Mouse (Mus musculus): ENCODE results near the gene Pax8.

Gene Pax8

GRCm38 (mm10) chr2:24409166-24409565, 66.2 kb downstream of the Pax8 start:
- DNase-seq: peak; percentile 51

- no peak for DNase-seq
Observed at GRCm38 (mm10) chr2:24407701-24408485, 67.5 kb downstream of the Pax8 start.

DNA sequence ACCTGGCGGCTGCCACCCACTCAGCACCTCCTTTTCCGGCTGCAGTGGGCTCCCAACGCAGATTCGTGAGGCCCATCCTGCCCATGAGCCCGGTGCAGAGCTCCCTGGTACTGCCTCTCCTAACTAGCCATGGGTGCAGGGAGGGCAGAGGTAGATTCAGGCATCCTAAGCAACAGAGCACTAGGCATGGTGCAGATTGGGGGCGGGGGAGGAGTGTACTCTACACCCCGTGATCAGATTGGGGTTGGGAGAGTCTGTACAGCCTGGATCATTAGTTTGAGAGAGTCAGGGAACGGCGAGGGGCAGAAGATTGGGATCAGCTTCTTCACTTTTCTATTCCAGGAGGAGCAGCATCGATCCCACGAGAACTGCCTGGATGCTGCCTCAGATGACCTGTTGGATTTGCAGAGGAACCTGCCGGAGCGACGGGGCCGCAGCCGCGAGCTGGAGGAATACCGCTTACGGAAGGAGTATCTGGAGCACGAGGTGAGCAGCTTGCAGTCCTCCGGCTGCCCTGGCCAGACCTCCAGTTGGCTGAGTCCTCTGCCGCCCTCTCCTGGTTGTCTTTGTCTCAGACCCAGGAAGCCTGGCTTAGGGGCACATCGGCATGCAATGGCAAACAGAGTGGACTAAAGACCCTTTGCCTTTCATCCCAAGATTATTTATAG, 69.9 kb downstream of the Pax8 start:
- peak; percentile 33 for DNase-seq

DNA sequence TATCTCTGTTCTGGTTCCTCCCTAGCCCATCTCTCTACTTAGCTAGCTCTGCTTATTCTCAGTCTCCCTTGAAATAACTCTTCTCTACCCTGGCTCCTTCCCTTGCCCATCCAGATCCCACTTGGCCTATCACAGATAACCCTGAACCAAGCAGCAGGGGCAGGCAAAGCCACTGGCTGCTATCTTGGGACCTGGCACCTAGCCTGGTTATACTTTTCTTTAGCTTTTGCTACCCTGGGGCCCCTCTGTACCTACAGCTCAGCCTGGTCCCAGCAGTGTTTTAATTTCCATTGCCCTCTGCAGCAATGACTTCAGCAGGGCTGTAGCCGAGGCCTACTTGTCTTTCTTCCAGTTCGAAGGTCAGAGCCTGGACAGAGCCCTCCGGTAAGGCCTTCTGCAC, 74.7 kb downstream of the Pax8 start:
- DNase-seq: no peak

GRCm38 (mm10) chr2:24397115-24397514, 78.3 kb downstream of the Pax8 start:
- DNase-seq: no peak

- DNase-seq: no peak
Observed at GRCm38 (mm10) chr2:24393251-24393650, 82.1 kb downstream of the Pax8 start.

DNA sequence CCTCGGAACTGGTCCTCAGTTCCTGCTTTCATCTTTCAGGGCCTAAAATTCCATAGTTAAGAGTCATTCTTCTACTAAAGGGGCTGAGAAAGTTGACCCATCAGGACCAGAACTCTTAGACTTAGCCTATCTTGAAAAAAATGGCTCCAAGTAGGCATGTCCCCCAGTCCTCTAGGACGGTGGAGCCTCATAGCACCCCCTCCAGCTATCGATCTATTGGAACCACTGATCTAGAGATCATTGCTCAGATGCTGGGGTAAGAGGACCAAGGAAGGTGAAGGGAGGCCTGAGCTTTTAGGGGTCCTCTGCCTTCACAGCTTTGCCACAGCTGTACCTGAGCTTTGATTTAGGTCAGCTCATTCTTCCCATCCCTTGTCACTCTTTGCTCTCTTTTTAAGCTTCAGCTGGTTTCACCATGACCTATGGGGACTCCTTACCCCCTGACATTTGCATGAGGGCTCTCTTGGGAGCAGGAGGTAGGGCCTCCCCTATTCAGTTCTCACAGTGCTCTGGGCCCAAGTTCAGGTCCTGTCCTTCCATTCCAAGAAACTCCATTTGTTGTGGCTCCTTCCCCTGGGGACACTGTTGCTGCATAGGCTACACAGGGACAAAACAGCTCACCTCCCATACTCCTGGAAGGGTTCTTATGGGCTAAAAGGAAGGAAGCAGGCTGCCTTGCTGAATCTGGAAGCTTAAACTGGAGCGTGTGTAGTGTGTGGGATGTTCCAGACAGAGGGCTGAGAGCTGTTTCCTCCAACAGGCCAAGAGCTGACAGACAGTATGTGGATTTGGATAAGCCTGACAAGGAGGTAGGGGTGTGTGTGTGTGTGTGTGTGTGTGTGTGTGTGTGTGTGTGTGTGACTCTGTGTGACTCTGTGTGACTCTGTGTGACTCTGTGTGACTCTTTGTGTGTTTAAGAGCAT, 87.8 kb downstream of the Pax8 start:
- DNase-seq: no peak

- DNase-seq: no peak
Observed at GRCm38 (mm10) chr2:24386964-24387320, 88.5 kb downstream of the Pax8 start.

DNA sequence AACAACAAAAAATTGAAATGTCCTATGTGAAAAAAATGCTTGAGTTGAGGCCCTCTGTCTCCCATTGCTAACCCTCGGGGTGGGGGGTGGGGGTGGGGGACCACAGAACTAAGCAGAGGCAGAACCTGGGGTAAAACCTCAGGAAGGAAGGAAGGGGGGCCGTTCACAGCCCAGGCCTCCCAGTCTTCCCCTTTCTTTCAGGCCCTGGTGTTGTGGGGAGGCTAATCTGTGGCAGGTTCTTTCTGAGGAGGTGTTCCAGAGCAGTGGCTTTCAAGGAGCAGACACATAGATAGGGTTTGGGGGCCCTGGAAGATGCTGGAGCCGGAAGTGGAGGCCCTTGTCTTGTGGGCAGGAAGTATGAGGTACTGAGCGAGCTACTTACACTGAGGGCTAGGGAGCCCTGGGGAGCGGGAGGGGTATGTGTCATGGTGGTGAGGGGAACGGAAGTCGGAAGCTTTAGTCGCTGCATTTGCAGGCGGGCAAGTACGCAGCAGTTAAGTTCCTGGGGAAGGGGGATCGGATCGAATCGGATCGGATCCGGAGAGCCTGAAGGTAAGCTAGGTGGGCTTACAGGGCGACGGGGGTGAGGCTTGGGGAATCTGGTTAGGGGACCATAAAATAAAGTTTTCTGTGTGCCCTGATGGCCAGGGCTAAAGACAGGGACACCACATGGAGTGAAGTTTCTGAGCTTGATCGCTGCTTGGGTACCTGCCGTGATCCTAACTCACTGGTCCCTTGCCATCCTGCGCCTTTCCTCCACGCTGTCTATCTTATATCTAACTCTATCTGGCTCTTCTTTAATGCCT, 89.0 kb downstream of the Pax8 start:
- no peak for DNase-seq

- DNase-seq: no peak
Observed at GRCm38 (mm10) chr2:24385111-24385961, 90.1 kb downstream of the Pax8 start.

DNA sequence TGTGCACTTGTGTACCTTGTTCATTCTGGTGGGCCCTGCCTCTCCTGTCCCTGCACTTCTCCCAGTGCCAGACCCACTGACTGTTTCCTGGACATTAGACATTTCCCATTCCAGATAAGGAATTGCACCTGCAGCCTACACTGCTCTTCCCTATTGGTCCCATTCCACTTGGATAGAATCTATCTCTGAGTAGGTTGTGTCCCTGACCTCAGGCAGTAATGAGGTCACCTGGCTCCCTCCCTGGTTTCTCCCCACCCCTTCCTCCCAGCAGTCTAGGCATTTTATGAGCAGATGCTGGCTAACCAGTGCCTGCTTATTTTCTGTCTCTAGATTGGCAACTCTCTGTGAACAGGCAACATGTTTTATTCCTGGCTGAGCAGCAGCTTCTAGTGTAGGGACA, 91.0 kb downstream of the Pax8 start:
- no peak for DNase-seq

- DNase-seq: no peak
Observed at GRCm38 (mm10) chr2:24383636-24384035, 91.8 kb downstream of the Pax8 start.

DNA sequence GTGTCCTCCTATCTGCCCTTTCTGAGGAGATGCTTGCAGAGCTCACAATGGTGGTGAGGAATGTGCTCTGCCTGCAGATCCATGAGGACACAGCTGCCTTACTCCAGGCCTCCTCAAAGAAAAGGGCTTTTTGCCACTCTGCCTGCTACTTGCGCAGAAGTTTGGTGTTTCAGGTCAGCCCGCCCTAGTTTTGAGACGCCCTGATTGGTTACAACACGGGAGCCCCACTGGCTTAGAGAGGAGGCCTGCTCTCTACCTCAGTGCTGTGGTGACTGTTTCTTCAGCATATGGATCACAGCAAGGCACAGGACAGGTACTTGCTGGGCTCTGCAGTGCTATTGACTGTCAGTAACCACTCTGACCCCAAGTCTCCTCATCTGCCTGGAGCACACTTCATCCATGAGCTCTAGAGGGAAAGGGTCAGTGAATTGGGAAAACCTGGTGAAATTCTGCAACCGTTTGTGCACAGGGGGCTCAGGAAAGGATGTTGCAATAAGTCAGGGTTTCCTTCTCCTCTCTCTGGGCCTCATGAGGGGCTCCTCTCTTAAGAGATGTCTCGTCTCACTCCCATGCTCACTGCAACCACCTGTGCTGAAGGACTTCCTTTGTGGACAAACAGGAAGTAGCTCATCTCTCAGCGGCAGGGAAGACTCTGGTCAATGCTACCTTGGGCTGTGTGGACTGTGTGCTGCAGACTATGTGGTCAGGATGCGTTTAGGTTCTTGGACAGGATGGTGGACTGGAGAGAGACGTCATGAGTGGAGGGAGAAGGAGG, 92.8 kb downstream of the Pax8 start:
- DNase-seq: no peak

DNA sequence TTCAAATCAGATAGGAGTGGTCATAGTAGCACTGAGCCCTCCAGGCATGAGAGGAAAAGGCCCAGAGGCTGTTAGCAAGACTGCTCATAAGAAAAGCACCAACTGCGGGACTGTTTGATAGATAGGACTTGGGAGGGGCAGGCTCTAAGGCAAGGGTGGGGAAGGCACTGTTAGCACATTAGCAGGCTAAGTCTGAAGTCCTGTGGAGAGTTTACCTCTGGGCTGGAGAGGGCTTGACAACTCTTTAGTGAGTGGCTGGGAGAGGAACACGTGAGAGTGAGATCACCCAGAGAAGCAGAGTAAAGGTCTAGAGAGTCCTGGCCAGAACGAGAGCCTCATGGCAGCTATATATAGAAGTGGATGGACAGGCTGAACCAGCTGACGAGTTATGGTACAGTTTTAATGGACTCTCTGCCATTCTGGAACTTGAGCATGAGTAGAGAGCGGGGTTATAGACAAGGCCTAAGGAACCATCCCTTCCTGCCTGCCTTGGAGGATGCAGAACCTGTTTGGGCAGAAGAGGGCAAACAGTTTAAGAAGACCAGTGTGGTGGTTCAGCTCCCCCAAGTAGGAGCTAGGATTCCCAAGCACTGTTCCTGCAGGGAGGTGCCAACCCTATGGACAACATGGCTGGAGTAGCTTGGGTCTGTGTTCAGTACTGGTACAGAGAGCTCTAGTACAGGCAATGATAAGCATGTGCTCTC, 96.5 kb downstream of the Pax8 start:
- no peak for DNase-seq
